Mouse (Mus musculus) brain, embryonic 14.5 days (tissue): ENCODE data around the gene Acsf3. TPM values are rescaled to one million over a fixed set of nuclear protein-coding genes. Genes with fewer than 3 reads are reported as not detected.

Experiments
- DNase-seq: peaks from one replicate; pipeline ENCODE4 v3.0.0-alpha.2; 2011; ENCODE audit warnings: low read depth
- CTCF ChIP-seq: fragments of 200-500 bp; IDR thresholded peaks from 2 replicates; pipeline ENCODE4 v1.5.1; 2012; ENCODE audit warnings: inconsistent platforms, mild to moderate bottlenecking, moderate library complexity, borderline replicate concordance; ENCODE audit not compliant: insufficient read depth, insufficient read length; ENCODE audit errors: extremely low read depth
- POLR2A ChIP-seq: fragments of 200-500 bp; IDR thresholded peaks from 2 replicates; pipeline ENCODE4 v1.6.1; 2012; ENCODE audit warnings: mild to moderate bottlenecking, inconsistent platforms, borderline replicate concordance; ENCODE audit not compliant: poor library complexity, insufficient read depth, insufficient read length, severe bottlenecking; ENCODE audit errors: extremely low read depth
- polyA plus RNA-seq: library from polyadenylated mRNA; depleted of rRNA; stranded (reverse); fragments of >200 nt; gene quantifications from 2 replicates; pipeline ENCODE4 v1.2.3, GENCODE M21; 2012; rRNA removed

The Acsf3 gene
- polyA plus RNA-seq, 1 experiment = 18.9 TPM

- DNase-seq = peak; percentile 47
- TF ChIP-seq CTCF (peak; percentile 30; the same call in 1 of the 2 replicates), POLR2A (no peak)
Measured at GRCm38 (mm10) chr8:122865441-122865840, 90.2 kb downstream of the Acsf3 start.

- TF ChIP-seq CTCF (no peak), POLR2A (no peak)
- no peak for DNase-seq
Measured at GRCm38 (mm10) chr8:122866231-122866630, 90.9 kb downstream of the Acsf3 start.

Other genes with a start within 250 kb of the Acsf3 start
- gene Piezo1, start 224.2 kb upstream of the Acsf3 start, polyA plus RNA-seq = 12.8 and 13.4 TPM in 2 replicates
- gene Cdt1, start 207.5 kb upstream of the Acsf3 start, polyA plus RNA-seq = 21.3 and 31.8 TPM in 2 replicates
- gene Aprt, start 198.6 kb upstream of the Acsf3 start, polyA plus RNA-seq = 103 and 126 TPM in 2 replicates
- gene Galns, start 164.0 kb upstream of the Acsf3 start, polyA plus RNA-seq = 5.9 and 8.2 TPM in 2 replicates
- gene Trappc2l, start 163.8 kb upstream of the Acsf3 start, polyA plus RNA-seq = 132 and 142 TPM in 2 replicates
- 0.07 TPM in 1 of 2 replicates, not detected in the other for gene Pabpn1l, start 152.7 kb upstream of the Acsf3 start, polyA plus RNA-seq
- 9.5 and 30.2 TPM in 2 replicates for gene Cbfa2t3, start 76.4 kb upstream of the Acsf3 start, polyA plus RNA-seq
- 1.0 and 1.2 TPM in 2 replicates for gene Cdh15, start 72.5 kb downstream of the Acsf3 start, polyA plus RNA-seq